Mouse (Mus musculus) lung, embryonic 16.5 days (tissue): Measurements from ENCODE around the gene Ube2r2. TPM values are rescaled to one million over a fixed set of nuclear protein-coding genes. Genes with fewer than 3 reads are reported as not detected.

Experiments used
- ATAC-seq: fragments of 200-750 bp; cut with Nextera tagmentation; 2 replicates; pipeline ENCODE4 v1.8.0; 2017; ENCODE audit warnings: low read depth, mild to moderate bottlenecking, moderate library complexity
- H3K27ac ChIP-seq: fragments of 300-500 bp; sonication (generic); 2 replicates; pipeline ENCODE4 v1.5.1; 2014; ENCODE audit warnings: mild to moderate bottlenecking, control low read depth, low read length
- H3K27me3 ChIP-seq: fragments of 300-500 bp; sonication (generic); 2 replicates; pipeline ENCODE4 v1.6.1; 2014; ENCODE audit warnings: low read depth, low read length, mixed read lengths; ENCODE audit not compliant: control insufficient read depth, insufficient read depth
- H3K36me3 ChIP-seq: fragments of 300-500 bp; sonication (generic); 2 replicates; pipeline ENCODE4 v1.6.1; 2014; ENCODE audit warnings: low read length; ENCODE audit not compliant: control insufficient read depth, insufficient read depth
- H3K4me1 ChIP-seq: fragments of 300-500 bp; sonication (generic); replicated peaks from 2 replicates; pipeline ENCODE4 v1.6.1; 2014; ENCODE audit warnings: low read length, mixed read lengths; ENCODE audit not compliant: control insufficient read depth, insufficient read depth
- H3K4me2 ChIP-seq: fragments of 300-500 bp; sonication (generic); 2 replicates; pipeline ENCODE4 v1.6.1; 2014; ENCODE audit warnings: low read depth, low read length, control low read depth
- H3K4me3 ChIP-seq: fragments of 300-500 bp; sonication (generic); 2 replicates; pipeline ENCODE4 v1.5.1; 2014; ENCODE audit warnings: mild to moderate bottlenecking, low read length, control low read depth
- H3K9ac ChIP-seq: fragments of 300-500 bp; sonication (generic); 2 replicates; pipeline ENCODE4 v1.6.1; 2014; ENCODE audit warnings: low read length, control low read depth
- H3K9me3 ChIP-seq: fragments of 300-500 bp; sonication (generic); 2 replicates; pipeline ENCODE4 v1.6.1; 2016; ENCODE audit warnings: low read length; ENCODE audit not compliant: control insufficient read depth
- WGBS: fragments of 180-500 bp; shearing (Covaris S2); extraction: QIAGEN DNeasy Blood & Tissue Kit; methylation state at CpG from one replicate; pipeline ENCODE4 v1.1.7; 2014; 5-methylcytosine and 5-hydroxymethylcytosine counted together
- polyA plus RNA-seq: library from polyadenylated mRNA; unstranded; fragments of >200 nt; fragmentation: Nextera tagmentation; extraction: Ambion mirVana; gene quantifications from 2 replicates; pipeline ENCODE4 v1.2.1, GENCODE M21; 2015

Ube2r2 gene
- polyA plus RNA-seq, 1 experiment from 2014 or later, result 72.9 TPM

- Histone ChIP-seq H3K36me3 (peaks cover 9% of the 10 kb centered on the region), H3K4me3 (no peak overlapping the region), H3K27ac (no peak overlapping the region), H3K9ac (no peak overlapping the region), H3K4me1 (no peaks in the 10 kb centered on the region), H3K27me3 (no peaks in the 10 kb centered on the region), H3K4me2 (no peak overlapping the region), H3K9me3 (no peaks in the 10 kb centered on the region)
- WGBS, result 77% methylated on average over 3 of the region's 3 CpGs
- ATAC-seq, result no peak
Observed at GRCm38 (mm10) chr4:41240916-41241315, 105.4 kb downstream of the Ube2r2 start.

Other genes starting within 250 kb of the Ube2r2 start
- gene Spink4, start 215.7 kb upstream of the Ube2r2 start, polyA plus RNA-seq, result 0.77 and 0.87 TPM in 2 replicates
- 186 and 187 TPM in 2 replicates for gene Bag1, start 187.4 kb upstream of the Ube2r2 start, polyA plus RNA-seq
- 129 and 130 TPM in 2 replicates for gene Chmp5, start 187.3 kb upstream of the Ube2r2 start, polyA plus RNA-seq
- 86.8 and 91.7 TPM in 2 replicates for gene Nfx1, start 164.8 kb upstream of the Ube2r2 start, polyA plus RNA-seq
- 0.13 TPM in 1 of 2 replicates, not detected in the other for gene Aqp7, start 87.6 kb upstream of the Ube2r2 start, polyA plus RNA-seq
- gene Aqp3, start 37.6 kb upstream of the Ube2r2 start, polyA plus RNA-seq, result 1.5 and 4.5 TPM in 2 replicates
- gene Nol6, start 11.3 kb upstream of the Ube2r2 start, polyA plus RNA-seq, result 19.7 and 22.5 TPM in 2 replicates
- 50.1 and 57.0 TPM in 2 replicates for gene Ubap2, start 139.4 kb downstream of the Ube2r2 start, polyA plus RNA-seq
- 68.1 and 70.1 TPM in 2 replicates for gene Dcaf12, start 179.1 kb downstream of the Ube2r2 start, polyA plus RNA-seq
- 42.6 and 46.9 TPM in 2 replicates for gene Ubap1, start 213.3 kb downstream of the Ube2r2 start, polyA plus RNA-seq